Mouse (Mus musculus) Patski (cell line): Measurements from ENCODE around the gene Auh. TPM values are rescaled to one million over a fixed set of nuclear protein-coding genes. Genes with fewer than 3 reads are reported as not detected.
A peak's percentile ranks its signal among the peaks of the same experiment; 100 is the strongest.

Source experiments
- ATAC-seq: fragments of 100-300 bp; one replicate; pipeline ENCODE4 v1.8.0; 2021
- CTCF ChIA-PET: fragments of 350-600 bp; sonication (Branson Sonifier 250); formaldehyde crosslinking; loops from one replicate; lab custom pipeline; 2022; ENCODE audit warnings: inconsistent platforms; lab: Charles Lee
- POLR2A ChIA-PET: fragments of 350-600 bp; sonication (Branson Sonifier 250); formaldehyde crosslinking; loops from one replicate; lab custom pipeline; 2022; ENCODE audit warnings: antibody characterized with exemption, inconsistent platforms; lab: Charles Lee
- DNase-seq: peaks from one replicate; pipeline ENCODE4 v3.0.0-alpha.2; 2011; ENCODE audit warnings: low read depth, low spot score
- H3K27me3 ChIP-seq: fragments of 371-371 bp; one replicate; pipeline ENCODE4 v1.5.1; 2021
- CTCF ChIP-seq: fragments of 100-300 bp; IDR thresholded peaks from one replicate; pipeline ENCODE4 v1.5.1; 2021
- in situ Hi-C: fragments of 300-500 bp; cut with MboI; formaldehyde crosslinking; loops from 3 replicates; pipeline ENCODE4 v1.11.1; 2018; ENCODE audit warnings: low pct_unique_long_range_greater_than_20kb, mixed read lengths
- polyA plus RNA-seq: library from polyadenylated mRNA; unstranded; gene quantifications from one replicate; pipeline ENCODE4 v1.2.3, GENCODE M21; 2021

Auh gene
- polyA plus RNA-seq, 1 experiment from 2014 or later = 74.2 TPM

DNA sequence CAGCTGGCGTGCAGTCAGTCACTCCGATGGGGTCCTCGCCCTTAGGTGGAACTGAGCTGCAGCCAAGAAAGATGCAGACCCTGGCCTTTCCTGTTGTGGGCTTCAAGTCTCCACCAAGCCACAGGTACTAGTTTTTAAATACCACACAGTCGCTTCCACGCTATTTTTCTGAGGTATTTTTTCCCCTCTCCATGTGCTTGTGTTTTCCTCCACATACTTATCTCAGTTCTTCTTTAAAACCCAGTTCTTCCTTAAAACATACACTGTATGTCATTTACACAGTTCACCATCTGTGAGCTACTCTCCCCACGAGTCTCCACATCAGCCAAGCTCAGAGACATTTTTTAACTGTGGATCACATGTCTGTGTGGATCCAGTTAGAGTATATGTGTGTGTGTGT lies 41.4 kb upstream of the Auh start:
- no peak for ATAC-seq
- in situ Hi-C loops = no loop called here
- no peak for DNase-seq
- no peaks in the 10 kb centered on the region for H3K27me3 ChIP-seq
- CTCF ChIA-PET = no interaction called here
- TF ChIP-seq CTCF = no peak
- POLR2A ChIA-PET = no interaction called here

DNA sequence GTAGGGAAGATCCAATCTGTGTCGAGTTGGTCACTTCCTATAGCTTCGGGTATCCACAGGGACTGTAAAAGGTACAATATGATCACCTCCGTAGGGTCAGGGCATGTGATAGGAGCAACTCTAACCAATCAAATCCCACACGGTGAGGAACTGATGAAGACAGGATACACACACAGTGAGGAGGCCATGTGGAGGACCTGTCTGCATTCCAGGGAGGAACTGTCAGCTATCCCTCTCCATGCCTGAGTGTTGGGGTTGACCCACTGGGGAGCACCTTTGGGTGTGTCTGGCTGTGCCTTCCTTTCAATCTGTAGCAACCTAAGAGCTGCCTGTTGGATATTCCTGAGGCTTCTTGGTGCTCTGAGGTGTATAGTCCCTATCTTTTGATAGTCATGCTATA lies 33.4 kb upstream of the Auh start:
- in situ Hi-C loops = no loop called here
- ATAC-seq = no peak
- CTCF ChIA-PET = no interaction called here

DNA sequence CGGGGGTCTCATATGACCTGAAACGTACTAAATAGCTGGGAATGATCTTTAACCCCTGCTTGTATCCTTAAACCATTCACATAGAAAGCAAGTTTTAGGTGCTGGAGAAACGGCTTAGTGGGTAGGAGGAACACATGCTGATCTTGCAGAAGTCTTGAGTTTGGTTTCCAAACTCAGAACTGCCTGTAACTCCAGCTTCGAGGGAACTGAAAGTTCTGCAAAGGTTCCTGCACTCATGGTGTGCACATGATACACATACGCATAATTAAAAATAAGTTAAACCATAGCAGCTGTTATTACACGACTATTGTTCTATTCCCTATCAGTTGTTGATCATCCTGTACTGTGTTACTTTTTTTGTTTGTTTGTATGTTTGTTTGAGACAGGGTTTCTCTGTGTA lies 32.9 kb upstream of the Auh start:
- no peak for DNase-seq
- ChIA-PET CTCF (interaction anchor here (1.5 kb wide), 1 partner anchor 11 kb away, joined by 3 read pairs; no protein-coding TSS in a partner anchor), POLR2A (no interaction called here)
- H3K27me3 ChIP-seq = no peaks in the 10 kb centered on the region
- ATAC-seq = no peak
- TF ChIP-seq CTCF = no peak
- in situ Hi-C loops = no loop called here

More for the DNA sequence above, 33.4 kb upstream of the Auh start:
- POLR2A ChIA-PET = no interaction called here
- TF ChIP-seq CTCF = no peak
- no peaks in the 10 kb centered on the region for H3K27me3 ChIP-seq
- DNase-seq = no peak

DNA sequence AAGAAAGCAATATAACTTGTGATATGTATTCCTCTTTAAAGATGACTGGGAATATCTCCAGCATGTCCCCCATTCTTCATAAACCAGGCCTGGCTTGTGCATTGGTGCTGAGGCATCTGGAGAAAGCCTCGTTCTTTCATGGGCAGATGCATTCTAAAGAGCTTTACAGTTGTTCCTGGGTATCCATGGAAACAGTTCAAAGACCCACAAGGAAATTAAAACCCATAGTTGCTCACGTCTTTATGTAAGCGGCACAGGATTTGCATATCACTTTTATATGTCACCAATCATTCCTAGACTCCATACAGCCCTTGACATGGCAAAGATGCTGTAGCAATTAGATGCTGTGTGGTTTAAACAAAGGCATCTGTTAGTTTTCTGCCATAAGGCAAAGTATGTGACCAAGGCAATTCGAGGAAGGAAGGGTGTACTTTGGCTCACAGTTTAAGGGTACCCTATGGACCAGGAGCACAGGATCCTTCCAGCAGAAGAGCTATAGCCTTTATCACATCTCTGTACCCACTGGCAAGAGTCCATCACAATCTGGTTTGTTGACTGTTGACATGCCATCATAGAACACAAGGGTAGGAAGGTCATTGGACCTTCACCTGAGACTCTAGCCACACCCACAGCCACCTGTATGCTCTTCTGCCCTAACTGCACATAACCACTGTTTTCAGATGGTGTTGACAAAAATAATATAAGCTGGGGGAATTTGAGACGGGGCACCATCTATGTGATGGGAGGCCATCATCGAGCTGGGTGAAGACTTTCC lies 24.5 kb upstream of the Auh start:
- CTCF ChIA-PET = interaction anchor here (1.1 to 1.6 kb wide), 2 partner anchors 12 to 15 kb away, joined by 3 read pairs; no protein-coding TSS in a partner anchor
- no peaks in the 10 kb centered on the region for H3K27me3 ChIP-seq
- in situ Hi-C loops = no loop called here
- POLR2A ChIA-PET = no interaction called here
- DNase-seq (no peak), ATAC-seq (no peak)
- no peak for TF ChIP-seq CTCF

DNA sequence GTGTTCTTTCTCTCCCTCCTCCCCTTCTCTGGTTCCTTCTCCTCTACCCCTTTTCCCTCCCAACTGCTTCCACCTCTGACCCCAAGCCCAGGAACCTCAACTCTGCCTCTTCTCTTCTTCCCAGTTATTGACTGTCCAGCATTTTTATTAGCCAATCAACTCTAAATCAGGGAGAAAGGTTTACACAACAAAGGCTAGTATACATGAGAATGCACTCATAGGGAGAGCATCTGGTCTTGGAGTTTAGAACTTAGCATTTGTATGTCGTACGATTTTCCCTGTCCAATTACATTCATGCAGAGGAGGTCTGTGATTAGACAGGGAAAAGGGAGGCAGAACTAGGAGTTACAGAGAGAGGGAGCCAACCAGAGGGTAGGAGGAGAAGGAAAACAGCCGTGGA lies 19.7 kb upstream of the Auh start:
- ChIA-PET POLR2A (no interaction called here), CTCF (no interaction called here)
- DNase-seq (no peak), ATAC-seq (no peak)
- no peaks in the 10 kb centered on the region for H3K27me3 ChIP-seq
- in situ Hi-C loops = no loop called here
- no peak for TF ChIP-seq CTCF

DNA sequence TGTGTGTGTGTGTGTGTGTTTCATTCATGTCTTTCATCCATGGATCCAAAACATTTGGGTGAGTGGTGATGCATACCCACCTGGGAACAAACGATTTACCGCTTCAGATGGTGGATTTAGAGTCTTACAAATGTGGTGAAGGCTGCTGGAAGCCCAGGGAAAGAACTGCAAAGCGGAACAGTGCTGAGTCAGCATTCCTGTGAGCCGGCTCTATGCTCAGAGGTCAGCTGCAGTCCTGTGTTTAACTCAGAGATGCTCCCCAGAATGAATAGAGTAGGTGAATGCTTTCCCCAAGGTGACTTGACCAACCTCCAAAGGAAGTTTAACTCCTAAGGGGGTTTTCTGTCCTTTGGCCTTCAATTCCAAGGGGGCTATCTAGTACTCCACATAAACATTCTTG lies 18.1 kb upstream of the Auh start:
- ChIA-PET CTCF (no interaction called here), POLR2A (no interaction called here)
- in situ Hi-C loops = no loop called here
- DNase-seq = peak; percentile 17
- no peak for TF ChIP-seq CTCF
- no peaks in the 10 kb centered on the region for H3K27me3 ChIP-seq
- ATAC-seq = no peak

DNA sequence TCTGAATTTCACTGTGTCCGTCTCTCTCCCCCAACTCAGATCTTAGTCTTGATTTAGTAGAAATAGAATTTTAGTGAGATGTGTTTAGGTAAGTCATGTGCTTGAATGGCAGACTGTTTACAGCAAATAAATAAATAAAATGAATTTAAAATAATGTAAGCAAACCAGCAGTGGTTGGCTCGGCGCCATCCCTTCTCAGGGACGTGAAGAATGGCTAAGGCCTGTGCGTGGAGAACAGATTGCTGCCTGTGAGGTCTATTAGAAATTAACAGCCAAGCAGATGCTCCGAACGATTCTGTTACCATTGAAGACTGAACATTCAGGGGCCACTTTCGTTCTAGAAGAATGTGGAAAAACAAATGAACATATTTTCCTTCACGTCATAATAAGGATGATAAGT lies 16.3 kb upstream of the Auh start:
- no peaks in the 10 kb centered on the region for H3K27me3 ChIP-seq
- in situ Hi-C loops = no loop called here
- ChIA-PET POLR2A (no interaction called here), CTCF (no interaction called here)
- DNase-seq (no peak), ATAC-seq (no peak)
- TF ChIP-seq CTCF = no peak

DNA sequence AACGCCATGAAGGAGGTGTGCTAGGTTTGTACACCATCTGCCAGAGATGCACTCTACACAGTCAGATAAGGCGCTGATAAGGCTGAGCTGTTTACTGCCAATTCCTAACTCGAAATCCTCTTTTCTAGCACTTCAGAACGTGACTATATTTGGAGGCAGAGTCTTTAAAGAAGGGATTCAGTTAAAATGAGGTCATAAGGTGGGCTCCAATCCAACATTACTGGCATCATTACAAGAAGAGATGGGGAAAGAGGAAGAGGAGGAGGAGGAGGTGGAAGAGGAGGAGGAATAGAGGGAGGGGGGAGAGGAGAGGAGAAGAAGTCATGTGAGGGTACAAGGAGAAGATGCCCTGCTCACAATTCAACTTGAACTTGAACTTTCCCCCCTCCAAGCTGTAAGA lies 14.6 kb upstream of the Auh start:
- ATAC-seq (no peak), DNase-seq (no peak)
- CTCF ChIA-PET = interaction anchor here (1.1 to 1.2 kb wide), 2 partner anchors 24 to 293 kb away, joined by 3 to 4 read pairs; no protein-coding TSS in a partner anchor
- no peak for TF ChIP-seq CTCF
- POLR2A ChIA-PET = interaction anchor here (0.6 kb wide), 1 partner anchor 13 kb away, joined by 3 read pairs; no protein-coding TSS in a partner anchor
- H3K27me3 ChIP-seq = no peaks in the 10 kb centered on the region
- in situ Hi-C loops = no loop called here

DNA sequence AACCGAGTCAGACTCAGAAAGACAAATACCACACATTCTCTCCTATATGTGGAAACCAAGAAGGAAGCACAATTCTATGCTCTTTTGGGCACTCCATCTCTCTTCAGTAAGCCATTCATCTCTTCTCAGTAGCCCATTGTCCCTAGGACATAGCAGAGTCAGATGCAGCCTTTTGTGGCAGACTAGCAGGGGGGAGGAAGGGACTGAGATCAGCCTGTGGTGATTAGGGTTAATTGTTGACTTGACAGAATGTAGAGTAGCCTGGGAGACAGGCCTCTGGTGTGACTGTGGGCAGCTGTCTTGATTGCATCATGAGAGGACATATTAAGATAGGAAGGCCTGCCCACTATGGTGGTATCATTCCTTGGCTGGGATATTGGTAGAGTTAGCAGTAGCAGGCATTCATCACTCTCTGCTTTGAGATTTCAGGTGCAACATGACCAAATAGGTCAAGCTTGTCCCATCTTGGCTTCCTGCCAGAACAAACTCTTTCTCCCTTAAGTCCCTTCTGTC lies 13.5 kb upstream of the Auh start:
- no peak for TF ChIP-seq CTCF
- peak; percentile 48 for DNase-seq
- ChIA-PET POLR2A (no interaction called here), CTCF (interaction anchor here (0.8 to 1.6 kb wide), 3 partner anchors 12 to 120 kb away, joined by 3 to 5 read pairs (median 3); no protein-coding TSS in a partner anchor)
- in situ Hi-C loops = no loop called here
- peak; percentile 79 for ATAC-seq
- no peaks in the 10 kb centered on the region for H3K27me3 ChIP-seq

DNA sequence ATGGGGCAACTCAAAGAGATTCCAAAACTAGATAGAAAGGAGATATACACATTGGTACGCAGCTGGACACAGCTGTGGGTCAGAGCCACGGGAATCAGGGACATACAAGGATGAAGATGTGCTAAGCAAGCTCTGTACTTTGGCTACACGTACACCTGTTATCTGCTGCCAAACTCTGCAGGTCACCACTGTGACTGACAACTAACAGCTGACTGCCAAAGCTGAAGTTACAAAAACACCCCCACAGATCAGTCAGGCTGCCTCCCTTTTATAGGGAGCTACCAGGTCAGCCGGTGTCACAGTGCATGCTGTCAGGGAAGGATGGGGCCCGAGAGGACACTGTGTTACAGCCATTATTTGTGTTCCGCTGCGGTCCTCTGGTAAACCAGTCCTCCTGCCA lies 11.5 kb upstream of the Auh start:
- no peak for TF ChIP-seq CTCF
- ATAC-seq = no peak
- DNase-seq = no peak
- ChIA-PET POLR2A (interaction anchor here (0.6 kb wide), 1 partner anchor 12 kb away, joined by 3 read pairs; no protein-coding TSS in a partner anchor), CTCF (no interaction called here)
- in situ Hi-C loops = no loop called here
- no peaks in the 10 kb centered on the region for H3K27me3 ChIP-seq

DNA sequence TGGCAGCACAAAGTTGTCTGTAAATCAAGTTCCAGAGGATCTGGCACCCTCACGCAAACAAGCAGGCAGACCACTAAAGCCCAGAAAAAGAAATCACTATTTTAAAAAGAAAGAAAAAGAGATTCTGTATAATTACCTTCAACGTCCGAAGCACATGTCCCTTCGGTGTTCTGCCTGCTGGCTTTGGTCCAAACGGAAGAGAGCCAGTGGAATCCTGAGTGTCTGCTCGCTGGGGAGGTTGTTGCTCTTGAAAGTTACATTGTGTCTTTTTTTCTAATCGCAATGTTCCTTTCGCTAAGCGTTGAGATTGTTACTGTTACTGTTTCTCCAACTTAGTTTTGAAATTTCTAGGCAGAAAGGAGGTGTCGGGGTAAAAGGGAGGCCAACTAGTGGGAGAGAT lies 1.1 kb upstream of the Auh start:
- ATAC-seq (no peak), DNase-seq (no peak)
- TF ChIP-seq CTCF = no peak
- ChIA-PET CTCF (no interaction called here), POLR2A (no interaction called here)
- H3K27me3 ChIP-seq = no peaks in the 10 kb centered on the region
- in situ Hi-C loops = no loop called here
